Mouse (Mus musculus) brain, embryonic 14.5 days (tissue): ENCODE measurements around the gene Entpd7.

Experiments
- CTCF ChIP-seq: fragments of 200-500 bp; IDR thresholded peaks from 2 replicates; pipeline ENCODE4 v1.5.1; 2012; ENCODE audit warnings: inconsistent platforms, mild to moderate bottlenecking, moderate library complexity, borderline replicate concordance; ENCODE audit not compliant: insufficient read depth, insufficient read length; ENCODE audit errors: extremely low read depth
- POLR2A ChIP-seq: fragments of 200-500 bp; IDR thresholded peaks from 2 replicates; pipeline ENCODE4 v1.6.1; 2012; ENCODE audit warnings: mild to moderate bottlenecking, inconsistent platforms, borderline replicate concordance; ENCODE audit not compliant: poor library complexity, insufficient read depth, insufficient read length, severe bottlenecking; ENCODE audit errors: extremely low read depth

DNA sequence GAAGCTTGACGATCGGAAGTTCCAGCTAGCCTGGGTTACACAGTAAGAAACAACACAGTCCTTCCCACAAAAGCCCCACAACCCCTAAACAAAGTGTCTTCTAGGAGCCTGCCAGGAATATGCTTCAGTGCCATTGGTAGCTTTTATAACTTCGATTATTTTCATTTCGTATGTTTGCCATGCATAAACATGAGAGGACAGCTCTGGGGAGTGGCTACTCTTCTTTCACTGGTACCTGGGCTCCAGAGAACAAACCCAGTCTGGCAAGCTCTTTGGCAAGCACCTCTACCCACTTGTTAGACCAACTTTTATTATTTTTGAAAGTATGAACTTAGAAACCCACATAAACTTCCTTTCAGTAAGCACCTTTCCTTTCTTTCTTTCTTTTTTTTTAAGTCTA, 87.1 kb downstream of the Entpd7 start:
- TF ChIP-seq CTCF (no peak), POLR2A (no peak)
